Mouse (Mus musculus): Measurements from ENCODE around the gene Usp10.

- TF ChIP-seq TAL1 (IDR thresholded peaks at IDR 0.05; ENCODE audit: low read length) (no peak), GATA1 (IDR thresholded peaks at IDR 0.05; ENCODE audit: low read length) (no peak)
Observed at GRCm38 (mm10) chr8:119901952-119902351, 8.2 kb upstream of the Usp10 start.
